Mouse (Mus musculus) kidney, embryonic 16.5 days (tissue): ENCODE measurements around the gene Uts2. TPM values are rescaled to one million over a fixed set of nuclear protein-coding genes. Genes with fewer than 3 reads are reported as not detected.
"Not testable (repeated sequence)": the region's sequence is repeated elsewhere in the genome, so short reads cannot be mapped to it uniquely, and the experiment has no call there.

ENCODE experiments used
- ATAC-seq: fragments of 200-750 bp; cut with Nextera tagmentation; 2 replicates; pipeline ENCODE4 v1.8.0; 2017; ENCODE audit warnings: moderate TSS enrichment; ENCODE audit not compliant: low FRiP score, low TSS enrichment
- H3K27ac ChIP-seq: fragments of 300-500 bp; sonication (generic); 2 replicates; pipeline ENCODE4 v1.5.1; 2014; ENCODE audit warnings: low read length
- H3K27me3 ChIP-seq: fragments of 300-500 bp; sonication (generic); 2 replicates; pipeline ENCODE4 v1.6.1; 2014; ENCODE audit warnings: low read length, control low read depth, mixed read lengths; ENCODE audit not compliant: insufficient read depth
- H3K36me3 ChIP-seq: fragments of 300-500 bp; sonication (generic); 2 replicates; pipeline ENCODE4 v1.6.1; 2014; ENCODE audit warnings: low read length, control low read depth, mixed read lengths; ENCODE audit not compliant: insufficient read depth
- H3K4me1 ChIP-seq: fragments of 300-500 bp; sonication (generic); 2 replicates; pipeline ENCODE4 v1.6.1; 2014; ENCODE audit warnings: low read length, control low read depth, mixed read lengths; ENCODE audit not compliant: insufficient read depth
- H3K4me2 ChIP-seq: fragments of 300-500 bp; sonication (generic); replicated peaks from 2 replicates; pipeline ENCODE4 v1.6.1; 2014; ENCODE audit warnings: low read depth, low read length
- H3K4me3 ChIP-seq: fragments of 300-500 bp; sonication (generic); 2 replicates; pipeline ENCODE4 v1.5.1; 2014; ENCODE audit warnings: mild to moderate bottlenecking, low read length
- H3K9ac ChIP-seq: fragments of 300-500 bp; sonication (generic); replicated peaks from 2 replicates; pipeline ENCODE4 v1.6.1; 2014; ENCODE audit warnings: low read length
- H3K9me3 ChIP-seq: fragments of 300-500 bp; sonication (generic); 2 replicates; pipeline ENCODE4 v1.6.1; 2016; ENCODE audit warnings: low read length, control low read depth
- WGBS: fragments of 180-500 bp; shearing (Covaris S2); extraction: QIAGEN DNeasy Blood & Tissue Kit; methylation state at CpG from one replicate; pipeline ENCODE4 v1.1.7; 2014; 5-methylcytosine and 5-hydroxymethylcytosine counted together
- polyA plus RNA-seq: library from polyadenylated mRNA; unstranded; fragments of >200 nt; fragmentation: Nextera tagmentation; extraction: Ambion mirVana; gene quantifications from 2 replicates; pipeline ENCODE4 v1.2.1, GENCODE M21; 2015

The Uts2 gene
- polyA plus RNA-seq, 1 experiment from 2014 or later = not detected

- Histone ChIP-seq H3K4me1 (no peaks in the 10 kb centered on the region), H3K36me3 (0 out of 2 replicates have a peak, but pooled peaks cover 3% of the 10 kb centered on the region), H3K9me3 (no peaks in the 10 kb centered on the region), H3K27ac (no peak overlapping the region), H3K9ac (no peak overlapping the region), H3K27me3 (no peaks in the 10 kb centered on the region), H3K4me2 (no peak overlapping the region), H3K4me3 (no peak overlapping the region)
- WGBS = 92% methylated on average over 13 of the region's 13 CpGs
- no peak for ATAC-seq
Measured at GRCm38 (mm10) chr4:151005656-151006318, 8.9 kb downstream of the Uts2 start.

DNA sequence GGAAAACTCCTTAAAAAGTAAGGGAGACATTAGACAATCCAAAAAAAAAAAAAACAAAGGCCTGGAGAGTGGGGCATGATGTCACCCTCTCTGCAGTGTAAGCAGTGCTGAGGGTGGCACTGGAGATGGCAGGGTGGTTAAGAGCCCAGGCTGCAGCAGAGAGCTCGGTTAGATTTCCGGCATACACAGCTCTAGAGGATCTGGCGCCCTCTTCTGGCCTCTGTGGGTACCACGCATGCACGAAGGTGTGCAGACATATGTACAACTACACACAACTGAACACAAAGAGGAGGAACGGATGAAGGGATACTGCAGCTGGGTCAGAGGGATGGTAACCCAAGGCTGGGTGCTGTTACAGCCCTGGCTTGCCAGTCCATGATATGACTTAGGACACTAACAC, 10.0 kb downstream of the Uts2 start:
- Histone ChIP-seq H3K9me3 (no peaks in the 10 kb centered on the region), H3K4me3 (no peak overlapping the region), H3K4me2 (no peak overlapping the region), H3K36me3 (0 out of 2 replicates have a peak, but pooled peaks cover 3% of the 10 kb centered on the region), H3K9ac (no peak overlapping the region), H3K27me3 (no peaks in the 10 kb centered on the region), H3K4me1 (no peaks in the 10 kb centered on the region), H3K27ac (no peak overlapping the region)
- 62% methylated on average over 6 of the region's 6 CpGs for WGBS
- ATAC-seq = no peak

GRCm38 (mm10) chr4:151010316-151010715, 13.4 kb downstream of the Uts2 start:
- H3K9me3 ChIP-seq = no peaks in the 10 kb centered on the region
- WGBS = 86% methylated on average over 7 of the region's 7 CpGs
- H3K27me3 ChIP-seq = no peaks in the 10 kb centered on the region
- H3K9ac ChIP-seq = no peak overlapping the region
- H3K36me3 ChIP-seq = 0 out of 2 replicates have a peak, but pooled peaks cover 6% of the 10 kb centered on the region
- no peaks in the 10 kb centered on the region for H3K4me1 ChIP-seq
- no peak for ATAC-seq
- H3K4me3 ChIP-seq = no peak overlapping the region
- H3K4me2 ChIP-seq = no peak overlapping the region
- no peak overlapping the region for H3K27ac ChIP-seq

- Histone ChIP-seq H3K4me2 (no peak overlapping the region), H3K4me1 (no peaks in the 10 kb centered on the region), H3K27ac (no peak overlapping the region), H3K36me3 (peaks cover 21% of the 10 kb centered on the region; the same call in 1 of the 2 replicates), H3K4me3 (no peak overlapping the region), H3K9ac (no peak overlapping the region), H3K27me3 (no peaks in the 10 kb centered on the region), H3K9me3 (no peaks in the 10 kb centered on the region)
- no peak for ATAC-seq
- WGBS = 68% methylated on average over 10 of the region's 10 CpGs
Measured at GRCm38 (mm10) chr4:151015946-151016345, 19.0 kb downstream of the Uts2 start.

GRCm38 (mm10) chr4:151017356-151017755, 20.5 kb downstream of the Uts2 start:
- WGBS = 94% methylated on average over 1 of the region's 1 CpGs
- not testable (repeated sequence) for H3K27me3 ChIP-seq, H3K27ac ChIP-seq, H3K4me2 ChIP-seq, H3K9ac ChIP-seq, H3K4me1 ChIP-seq, H3K4me3 ChIP-seq, ATAC-seq, H3K9me3 ChIP-seq
- H3K36me3 ChIP-seq = peaks cover 21% of the 10 kb centered on the region; the same call in 1 of the 2 replicates

DNA sequence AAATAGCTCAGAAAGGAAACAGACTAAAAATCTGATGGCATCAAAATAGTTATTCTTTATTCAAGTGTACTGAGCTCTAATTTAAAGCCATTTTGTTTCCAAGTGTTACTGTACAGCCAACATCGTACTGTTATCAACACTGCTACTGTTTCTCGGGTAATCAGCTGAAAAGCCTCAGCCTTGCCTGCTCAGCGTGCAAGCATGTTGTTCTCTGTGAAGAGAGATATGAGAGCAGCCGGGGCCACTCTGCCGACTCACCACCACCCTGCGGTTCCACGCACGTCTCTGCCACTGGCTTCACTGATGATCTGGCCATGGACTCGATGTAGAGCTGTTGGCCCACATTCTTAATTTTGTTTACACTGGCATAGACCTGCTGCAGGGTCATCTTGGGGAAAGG, 27.3 kb downstream of the Uts2 start:
- no peak overlapping the region for H3K4me3 ChIP-seq
- H3K9me3 ChIP-seq = no peaks in the 10 kb centered on the region
- no peaks in the 10 kb centered on the region for H3K27me3 ChIP-seq
- no peak overlapping the region for H3K27ac ChIP-seq
- no peak overlapping the region for H3K4me2 ChIP-seq
- no peak for ATAC-seq
- no peak overlapping the region for H3K9ac ChIP-seq
- 0 out of 2 replicates have a peak, but pooled peaks cover 4% of the 10 kb centered on the region for H3K36me3 ChIP-seq
- H3K4me1 ChIP-seq = no peaks in the 10 kb centered on the region
- WGBS = 80% methylated on average over 9 of the region's 9 CpGs

GRCm38 (mm10) chr4:151027001-151027400, 30.1 kb downstream of the Uts2 start:
- H3K9ac ChIP-seq = no peak overlapping the region
- H3K27ac ChIP-seq = no peak overlapping the region
- H3K27me3 ChIP-seq = no peaks in the 10 kb centered on the region
- no peaks in the 10 kb centered on the region for H3K9me3 ChIP-seq
- no peaks in the 10 kb centered on the region for H3K36me3 ChIP-seq
- 49% methylated on average over 6 of the region's 6 CpGs for WGBS
- ATAC-seq = no peak
- H3K4me3 ChIP-seq = no peak overlapping the region
- no peak overlapping the region for H3K4me2 ChIP-seq
- H3K4me1 ChIP-seq = no peaks in the 10 kb centered on the region

DNA sequence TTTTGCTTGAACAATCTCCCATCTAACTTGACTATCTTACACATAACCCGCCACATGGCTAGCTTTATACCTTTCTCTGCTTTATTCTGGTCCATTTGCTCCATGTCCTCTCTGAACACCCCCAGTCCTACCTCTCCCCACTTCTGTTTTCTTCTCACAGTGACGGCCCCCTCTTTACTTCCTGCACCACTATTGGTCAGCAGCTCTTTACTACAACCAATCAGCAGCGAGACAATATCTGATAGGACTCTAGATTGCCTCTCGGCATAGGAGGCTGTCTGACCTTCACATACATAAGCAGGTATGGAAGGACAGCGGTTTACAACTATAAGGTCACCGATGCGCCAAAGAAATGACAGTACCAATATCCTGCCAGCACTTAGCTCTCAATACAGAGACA, 39.6 kb downstream of the Uts2 start:
- H3K4me1 ChIP-seq = no peaks in the 10 kb centered on the region
- no peaks in the 10 kb centered on the region for H3K27me3 ChIP-seq
- no peaks in the 10 kb centered on the region for H3K9me3 ChIP-seq
- no peak overlapping the region for H3K4me3 ChIP-seq
- no peak overlapping the region for H3K9ac ChIP-seq
- H3K36me3 ChIP-seq = no peaks in the 10 kb centered on the region
- WGBS = 86% methylated on average over 7 of the region's 7 CpGs
- H3K27ac ChIP-seq = no peak overlapping the region
- H3K4me2 ChIP-seq = no peak overlapping the region
- no peak for ATAC-seq

- no peaks in the 10 kb centered on the region for H3K4me1 ChIP-seq
- no peaks in the 10 kb centered on the region for H3K9me3 ChIP-seq
- 95% methylated on average over 11 of the region's 11 CpGs for WGBS
- H3K27ac ChIP-seq = no peak overlapping the region
- H3K4me3 ChIP-seq = no peak overlapping the region
- ATAC-seq = no peak
- H3K36me3 ChIP-seq = no peaks in the 10 kb centered on the region
- H3K9ac ChIP-seq = no peak overlapping the region
- no peak overlapping the region for H3K4me2 ChIP-seq
- H3K27me3 ChIP-seq = no peaks in the 10 kb centered on the region
Measured at GRCm38 (mm10) chr4:151037800-151038199, 40.9 kb downstream of the Uts2 start.

- H3K4me1 ChIP-seq = peaks cover 14% of the 10 kb centered on the region
- H3K9ac ChIP-seq = no peak overlapping the region
- WGBS = 83% methylated on average over 5 of the region's 5 CpGs
- ATAC-seq = no peak
- H3K27me3 ChIP-seq = 0 out of 2 replicates have a peak, but pooled peaks cover 2% of the 10 kb centered on the region
- H3K36me3 ChIP-seq = no peaks in the 10 kb centered on the region
- H3K4me2 ChIP-seq = no peak overlapping the region
- no peaks in the 10 kb centered on the region for H3K9me3 ChIP-seq
- no peak overlapping the region for H3K4me3 ChIP-seq
- H3K27ac ChIP-seq = no peak overlapping the region
Measured at GRCm38 (mm10) chr4:151041506-151041905, 44.6 kb downstream of the Uts2 start.
